Mouse (Mus musculus): ENCODE data around the gene Adamts4. TPM values are rescaled to one million over a fixed set of nuclear protein-coding genes. Genes with fewer than 3 reads are reported as not detected.
A peak's percentile ranks its signal among the peaks of the same experiment; 100 is the strongest.

Gene Adamts4
- polyA plus RNA-seq, 1 experiment from 2014 or later, result 7.5 TPM

DNA sequence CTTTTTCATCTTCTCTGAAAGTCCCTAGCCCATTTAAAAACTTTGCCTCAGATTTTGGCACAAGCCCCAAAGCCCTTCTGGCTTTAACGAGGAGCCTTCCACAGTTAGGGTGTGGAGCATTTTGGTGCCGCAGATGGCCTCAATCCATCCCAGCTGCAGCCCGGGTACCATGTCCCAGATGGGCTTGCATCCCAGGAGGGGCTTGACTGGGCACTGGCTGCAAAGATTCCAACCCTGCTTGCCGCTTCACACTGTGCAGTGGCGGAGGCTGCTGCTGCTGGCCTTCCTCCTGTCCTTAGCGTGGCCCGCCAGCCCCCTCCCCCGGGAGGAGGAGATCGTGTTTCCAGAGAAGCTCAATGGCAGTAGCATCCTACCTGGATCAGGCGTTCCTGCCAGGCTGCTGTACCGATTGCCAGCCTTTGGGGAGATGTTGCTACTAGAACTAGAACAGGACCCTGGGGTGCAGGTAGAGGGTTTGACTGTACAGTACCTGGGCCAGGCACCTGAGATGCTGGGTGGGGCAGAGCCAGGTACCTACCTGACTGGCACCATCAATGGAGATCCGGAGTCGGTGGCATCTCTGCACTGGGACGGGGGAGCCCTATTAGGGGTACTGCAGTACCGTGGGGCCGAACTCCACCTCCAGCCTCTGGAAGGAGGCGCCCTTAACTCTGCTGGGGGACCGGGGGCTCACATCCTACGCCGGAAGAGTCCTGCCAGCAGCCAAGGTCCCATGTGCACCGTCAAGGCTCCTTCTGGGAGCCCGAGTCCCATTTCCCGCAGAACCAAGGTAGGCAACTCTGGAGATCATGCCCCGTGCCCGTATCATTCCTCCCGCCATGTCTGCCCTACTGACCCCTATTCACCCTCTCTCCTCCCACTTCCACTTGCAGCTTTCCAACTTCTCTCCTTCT lies 716 bp downstream of the Adamts4 start, which contains the start of gene Ndufs2:
TSS of gene Ndufs2 (minus strand) at position 709 of the 914 bp plus-strand sequence.
- no peaks in the 10 kb centered on the region for H3K9me3 ChIP-seq (ENCODE audit: low read depth, low read length)
- H3K4me2 ChIP-seq, result peak within 1 kb of the TSS; percentile 66
- H3K27ac ChIP-seq (ENCODE audit: low read depth), result peak within 1 kb of the TSS; percentile 86
- peak within 1 kb of the TSS; percentile 35 for H3K4me3 ChIP-seq (ENCODE audit: low read depth, low read length)
- no peaks in the 10 kb centered on the region for H3K27me3 ChIP-seq (ENCODE audit: insufficient read depth, low read length)
- DNase-seq (peak; percentile 55), ATAC-seq (ENCODE audit: insufficient read depth) (peak; percentile 6; the same call in 1 of the 2 replicates)
- peak within 1 kb of the TSS; percentile 49 for H3K9ac ChIP-seq
- WGBS, result 20% methylated on average over 26 of the region's 26 CpGs
- H3K4me1 ChIP-seq (ENCODE audit: insufficient read depth), result peaks cover 25% of the 10 kb centered on the region
- peaks cover 9% of the 10 kb centered on the region; the same call in 1 of the 2 replicates for H3K36me3 ChIP-seq (ENCODE audit: insufficient read depth)
- no peak for TF ChIP-seq CTCF (IDR thresholded peaks at IDR 0.05; ENCODE audit: low read depth)

DNA sequence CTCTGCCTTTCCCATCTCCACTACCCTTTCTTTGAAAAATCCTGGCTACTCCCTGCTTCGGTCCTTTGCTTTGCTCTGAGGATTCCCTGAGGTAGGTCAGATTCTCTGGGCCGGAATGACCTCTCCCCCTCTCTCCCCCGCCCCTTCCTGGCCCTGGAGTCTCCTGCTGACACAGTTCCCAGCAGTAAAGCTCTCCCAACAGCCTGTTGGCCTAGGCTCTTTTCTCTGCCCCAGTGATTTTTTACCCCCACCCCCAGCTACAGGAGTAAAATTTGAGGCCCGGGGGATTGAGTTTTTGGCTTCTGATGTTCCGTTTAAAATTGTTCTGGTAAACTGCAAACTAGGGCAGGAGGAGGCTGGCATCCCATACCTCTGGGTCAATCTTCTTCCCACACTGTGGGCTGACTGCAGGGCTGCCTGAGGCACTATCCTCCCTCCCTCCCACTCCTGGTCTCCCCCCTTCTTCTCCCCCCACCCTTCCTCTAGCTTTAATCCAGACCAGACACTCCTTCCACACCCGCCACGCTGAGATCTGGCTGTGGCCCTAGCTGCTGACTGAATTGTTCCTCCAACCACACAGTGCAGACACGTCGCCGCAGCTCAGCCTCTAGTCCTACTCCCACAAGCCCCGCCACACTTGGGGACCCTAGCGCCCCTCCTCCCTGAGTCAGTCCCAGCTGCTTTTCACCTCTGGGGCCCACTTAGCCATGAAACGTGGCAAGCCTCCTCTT lies 1.5 kb downstream of the Adamts4 start:
- Histone ChIP-seq H3K4me3 (ENCODE audit: low read depth, low read length) (peak overlapping the region; percentile 35), H3K4me1 (ENCODE audit: insufficient read depth) (peaks cover 25% of the 10 kb centered on the region), H3K4me2 (peak overlapping the region; percentile 66), H3K36me3 (ENCODE audit: insufficient read depth) (peaks cover 9% of the 10 kb centered on the region; the same call in 1 of the 2 replicates), H3K9me3 (ENCODE audit: low read depth, low read length) (no peaks in the 10 kb centered on the region), H3K27ac (ENCODE audit: low read depth) (peak overlapping the region; percentile 86), H3K27me3 (ENCODE audit: insufficient read depth, low read length) (no peaks in the 10 kb centered on the region), H3K9ac (peak overlapping the region; percentile 49; the same call in 1 of the 2 replicates)
- DNase-seq, result peak; percentile 65
- no peak for TF ChIP-seq CTCF (IDR thresholded peaks at IDR 0.05; ENCODE audit: low read depth)
- peak; percentile 21 for ATAC-seq (ENCODE audit: insufficient read depth)
- 11% methylated on average over 13 of the region's 13 CpGs for WGBS

DNA sequence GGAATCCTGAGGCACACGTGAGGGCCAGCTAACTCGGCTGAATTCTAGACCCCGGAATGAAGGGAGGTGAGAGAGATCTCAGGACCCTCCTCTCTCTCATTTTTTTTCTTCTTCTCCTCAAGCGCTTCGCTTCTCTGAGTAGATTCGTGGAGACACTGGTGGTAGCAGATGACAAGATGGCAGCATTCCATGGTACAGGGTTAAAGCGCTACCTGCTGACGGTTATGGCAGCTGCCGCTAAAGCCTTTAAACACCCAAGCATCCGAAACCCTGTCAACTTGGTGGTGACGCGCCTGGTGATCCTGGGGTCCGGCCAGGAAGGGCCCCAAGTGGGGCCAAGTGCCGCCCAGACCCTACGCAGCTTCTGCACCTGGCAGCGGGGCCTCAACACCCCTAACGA lies 2.2 kb downstream of the Adamts4 start:
- peaks cover 25% of the 10 kb centered on the region for H3K4me1 ChIP-seq (ENCODE audit: insufficient read depth)
- ATAC-seq (ENCODE audit: insufficient read depth), result no peak

DNA sequence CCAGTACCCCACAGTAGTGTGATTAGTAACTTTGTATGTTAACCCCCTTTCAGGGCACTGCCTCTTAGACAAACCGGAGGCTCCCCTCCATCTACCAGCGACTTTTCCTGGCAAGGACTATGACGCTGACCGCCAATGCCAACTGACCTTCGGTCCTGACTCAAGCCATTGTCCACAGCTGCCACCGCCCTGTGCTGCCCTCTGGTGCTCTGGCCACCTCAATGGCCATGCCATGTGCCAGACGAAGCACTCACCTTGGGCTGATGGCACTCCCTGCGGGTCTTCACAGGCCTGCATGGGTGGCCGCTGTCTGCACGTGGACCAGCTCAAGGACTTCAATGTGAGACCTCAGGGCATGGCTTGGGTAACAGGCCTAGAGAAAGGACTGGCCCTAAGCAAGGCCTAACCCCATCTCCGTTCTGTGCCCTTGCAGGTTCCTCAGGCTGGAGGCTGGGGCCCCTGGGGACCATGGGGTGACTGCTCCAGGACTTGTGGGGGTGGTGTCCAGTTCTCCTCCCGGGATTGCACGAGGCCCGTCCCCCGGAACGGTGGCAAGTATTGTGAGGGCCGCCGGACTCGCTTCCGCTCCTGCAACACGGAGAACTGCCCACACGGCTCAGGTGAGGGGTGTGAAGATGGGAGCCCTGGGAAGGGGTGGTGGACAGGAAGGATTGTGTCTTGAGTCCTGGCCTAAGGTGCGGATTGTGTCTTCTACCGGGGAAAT lies 6.0 kb downstream of the Adamts4 start:
- Histone ChIP-seq H3K27me3 (ENCODE audit: insufficient read depth, low read length) (no peaks in the 10 kb centered on the region), H3K4me3 (ENCODE audit: low read depth, low read length) (no peak overlapping the region), H3K9ac (no peak overlapping the region), H3K27ac (ENCODE audit: low read depth) (no peak overlapping the region), H3K9me3 (ENCODE audit: low read depth, low read length) (no peaks in the 10 kb centered on the region), H3K36me3 (ENCODE audit: insufficient read depth) (peaks cover 13% of the 10 kb centered on the region; the same call in 1 of the 2 replicates), H3K4me2 (no peak overlapping the region), H3K4me1 (ENCODE audit: insufficient read depth) (peaks cover 14% of the 10 kb centered on the region)
- ATAC-seq (ENCODE audit: insufficient read depth) (no peak), DNase-seq (no peak)
- 85% methylated on average over 24 of the region's 24 CpGs for whole genome bisulfite sequencing
- TF ChIP-seq CTCF (IDR thresholded peaks at IDR 0.05; ENCODE audit: low read depth), result no peak

More for the DNA sequence above, 2.2 kb downstream of the Adamts4 start:
- H3K27ac ChIP-seq (ENCODE audit: low read depth), result peak overlapping the region; percentile 86
- WGBS, result 54% methylated on average over 17 of the region's 17 CpGs
- H3K9ac ChIP-seq, result peak overlapping the region; percentile 49; the same call in 1 of the 2 replicates
- peak overlapping the region; percentile 66 for H3K4me2 ChIP-seq
- H3K27me3 ChIP-seq (ENCODE audit: insufficient read depth, low read length), result no peaks in the 10 kb centered on the region
- DNase-seq, result peak; percentile 28
- peaks cover 9% of the 10 kb centered on the region; the same call in 1 of the 2 replicates for H3K36me3 ChIP-seq (ENCODE audit: insufficient read depth)
- H3K4me3 ChIP-seq (ENCODE audit: low read depth, low read length), result peak overlapping the region; percentile 35
- no peak for TF ChIP-seq CTCF (IDR thresholded peaks at IDR 0.05; ENCODE audit: low read depth)
- no peaks in the 10 kb centered on the region for H3K9me3 ChIP-seq (ENCODE audit: low read depth, low read length)

GRCm38 (mm10) chr1:171256937-171257548 lies 6.8 kb downstream of the Adamts4 start:
- H3K4me1 ChIP-seq (ENCODE audit: insufficient read depth), result peaks cover 11% of the 10 kb centered on the region
- H3K27me3 ChIP-seq (ENCODE audit: insufficient read depth, low read length), result no peaks in the 10 kb centered on the region
- no peak overlapping the region for H3K9ac ChIP-seq
- ATAC-seq (ENCODE audit: insufficient read depth) (peak; percentile 5; the same call in 1 of the 2 replicates), DNase-seq (peak; percentile 91)
- no peak overlapping the region for H3K4me3 ChIP-seq (ENCODE audit: low read depth, low read length)
- H3K4me2 ChIP-seq, result no peak overlapping the region
- TF ChIP-seq CTCF (IDR thresholded peaks at IDR 0.05; ENCODE audit: low read depth), result peak; percentile 85
- H3K36me3 ChIP-seq (ENCODE audit: insufficient read depth), result peaks cover 13% of the 10 kb centered on the region; the same call in 1 of the 2 replicates
- no peak overlapping the region for H3K27ac ChIP-seq (ENCODE audit: low read depth)
- H3K9me3 ChIP-seq (ENCODE audit: low read depth, low read length), result no peaks in the 10 kb centered on the region
- 56% methylated on average over 15 of the region's 15 CpGs for WGBS

DNA sequence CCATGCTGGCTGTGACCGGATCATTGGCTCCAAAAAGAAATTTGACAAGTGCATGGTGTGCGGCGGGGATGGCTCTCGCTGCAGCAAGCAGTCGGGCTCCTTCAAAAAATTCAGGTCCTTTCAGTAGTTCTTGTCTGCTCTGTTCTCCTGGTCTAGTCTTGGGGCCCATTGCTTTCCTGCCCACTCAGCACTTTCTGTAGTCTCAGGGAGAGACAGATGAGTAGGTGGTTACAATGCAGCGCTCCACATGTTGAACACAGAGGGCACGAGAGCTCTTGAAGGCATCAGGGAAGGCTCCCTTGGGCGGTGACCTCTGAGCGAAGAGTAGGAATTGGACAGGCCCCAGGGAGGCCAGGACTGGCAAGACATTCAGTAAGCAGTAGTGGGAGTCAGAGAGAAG lies 7.6 kb downstream of the Adamts4 start:
- peaks cover 16% of the 10 kb centered on the region for H3K4me1 ChIP-seq (ENCODE audit: insufficient read depth)
- H3K36me3 ChIP-seq (ENCODE audit: insufficient read depth), result peaks cover 13% of the 10 kb centered on the region; the same call in 1 of the 2 replicates
- no peak for DNase-seq
- no peak overlapping the region for H3K9ac ChIP-seq
- ATAC-seq (ENCODE audit: insufficient read depth), result no peak
- no peaks in the 10 kb centered on the region for H3K27me3 ChIP-seq (ENCODE audit: insufficient read depth, low read length)
- 79% methylated on average over 9 of the region's 9 CpGs for WGBS
- H3K4me2 ChIP-seq, result no peak overlapping the region
- no peak for TF ChIP-seq CTCF (IDR thresholded peaks at IDR 0.05; ENCODE audit: low read depth)
- H3K9me3 ChIP-seq (ENCODE audit: low read depth, low read length), result no peaks in the 10 kb centered on the region
- H3K4me3 ChIP-seq (ENCODE audit: low read depth, low read length), result no peak overlapping the region
- no peak overlapping the region for H3K27ac ChIP-seq (ENCODE audit: low read depth)
